Mouse (Mus musculus): ENCODE results near the gene Fbxo17.

Gene Fbxo17

GRCm38 (mm10) chr7:28766910-28767309 is 50.3 kb downstream of the Fbxo17 start:
- DNase-seq (ENCODE audit: low spot score in 2 of 2): no peak

DNA sequence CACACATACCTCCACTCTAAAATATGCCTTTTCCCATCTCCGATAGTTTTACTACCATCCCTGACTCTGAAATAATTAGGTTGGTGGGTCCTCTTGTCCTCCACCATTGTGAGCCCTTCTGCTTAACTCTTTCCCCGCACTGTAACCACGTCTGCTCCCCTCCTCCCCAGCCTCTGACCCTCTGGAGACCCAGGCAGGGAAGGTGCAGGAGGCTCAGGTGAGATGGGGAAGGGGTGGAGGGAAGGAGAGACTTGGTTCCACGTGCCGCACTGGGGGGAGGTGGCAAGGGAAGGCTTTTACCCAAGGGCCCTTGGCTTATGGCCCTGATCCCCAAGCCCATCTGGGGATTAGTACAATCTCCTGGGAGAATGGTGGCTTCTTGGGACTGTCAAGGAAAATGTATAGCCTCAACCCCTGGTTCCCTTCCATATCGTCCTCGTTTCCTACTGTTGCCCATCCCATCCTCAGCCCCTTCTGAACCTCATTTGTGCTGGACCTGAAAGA is 50.9 kb downstream of the Fbxo17 start, which contains the start of gene Nfkbib:
TSS of gene Nfkbib (minus strand) at position 51 of the 504 bp plus-strand sequence.
- no peak for DNase-seq (ENCODE audit: low spot score in 2 of 2)

- DNase-seq (ENCODE audit: low spot score in 2 of 2): no peak
Observed at GRCm38 (mm10) chr7:28769414-28769958, 52.9 kb downstream of the Fbxo17 start.

GRCm38 (mm10) chr7:28770309-28770708 is 53.7 kb downstream of the Fbxo17 start:
- no peak for DNase-seq (ENCODE audit: low spot score in 2 of 2)

DNA sequence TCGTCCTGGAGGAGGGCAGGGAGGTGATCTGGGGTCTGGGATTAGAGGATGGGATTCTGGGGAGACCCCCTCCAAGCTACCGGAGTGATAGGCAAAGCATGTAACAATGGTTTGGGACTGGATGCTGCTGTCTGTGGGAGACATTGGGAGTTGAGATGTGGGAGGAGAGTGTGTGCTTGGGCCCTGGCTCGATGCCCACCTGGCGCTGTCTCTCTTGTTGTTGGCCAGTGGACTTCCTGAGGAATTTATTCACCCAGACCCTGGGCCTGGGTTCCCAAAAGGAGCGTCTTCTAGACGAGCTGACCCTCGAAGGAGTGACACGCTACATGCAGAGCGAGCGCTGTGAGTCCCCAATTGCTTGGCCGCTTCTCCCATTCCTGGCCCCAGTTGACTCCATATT is 55.3 kb downstream of the Fbxo17 start:
- DNase-seq (ENCODE audit: low spot score in 2 of 2): no peak

- DNase-seq (ENCODE audit: low spot score in 2 of 2): no peak
Observed at GRCm38 (mm10) chr7:28773163-28773562, 56.6 kb downstream of the Fbxo17 start.

GRCm38 (mm10) chr7:28774164-28774563 is 57.6 kb downstream of the Fbxo17 start:
- no peak for DNase-seq (ENCODE audit: low spot score in 2 of 2)

- no peak for DNase-seq (ENCODE audit: low spot score in 2 of 2)
Observed at GRCm38 (mm10) chr7:28775129-28775528, 58.5 kb downstream of the Fbxo17 start.

DNA sequence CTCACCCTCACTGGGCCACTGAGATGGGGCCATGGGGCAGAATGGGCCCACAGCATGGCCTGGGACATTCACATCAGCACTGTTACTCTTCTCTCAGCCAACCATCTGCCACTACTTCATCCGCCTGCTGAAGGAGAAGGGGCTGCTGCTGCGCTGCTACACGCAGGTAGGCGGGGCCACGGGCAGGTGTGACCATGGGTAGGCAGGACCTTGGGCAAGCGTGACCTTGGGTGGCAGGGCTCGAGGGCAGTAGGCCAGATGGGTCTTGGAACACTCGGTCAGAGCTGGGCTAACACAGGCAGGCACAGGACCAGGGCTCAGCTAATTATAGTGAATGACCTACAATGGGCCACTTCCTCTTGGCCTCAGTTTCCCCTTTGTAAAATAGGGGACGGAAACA is 62.2 kb downstream of the Fbxo17 start:
- no peak for DNase-seq (ENCODE audit: low spot score in 2 of 2)

- DNase-seq (ENCODE audit: low spot score in 2 of 2): peak; percentile 89 to 91
Observed at GRCm38 (mm10) chr7:28780067-28780658, 63.6 kb downstream of the Fbxo17 start.

DNA sequence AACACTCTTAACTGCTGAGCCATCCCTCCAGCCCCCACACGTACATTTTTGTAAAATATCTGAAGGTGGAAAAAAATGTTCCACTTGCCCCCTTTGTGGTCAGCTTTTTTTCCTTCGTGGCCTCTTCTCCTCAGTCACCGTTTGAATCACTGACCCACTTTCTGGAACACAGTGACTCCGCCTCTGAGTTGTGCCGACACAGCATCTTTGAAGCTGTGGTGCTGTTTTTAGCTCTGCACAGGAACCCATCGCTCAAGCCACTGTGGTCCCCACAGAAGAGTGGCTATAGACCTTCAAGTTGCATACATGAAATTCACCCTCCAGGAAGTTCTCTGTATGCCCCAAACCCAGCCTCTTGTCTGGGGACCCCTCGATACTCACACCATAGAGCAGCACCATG is 64.3 kb downstream of the Fbxo17 start:
- no peak for DNase-seq (ENCODE audit: low spot score in 2 of 2)

DNA sequence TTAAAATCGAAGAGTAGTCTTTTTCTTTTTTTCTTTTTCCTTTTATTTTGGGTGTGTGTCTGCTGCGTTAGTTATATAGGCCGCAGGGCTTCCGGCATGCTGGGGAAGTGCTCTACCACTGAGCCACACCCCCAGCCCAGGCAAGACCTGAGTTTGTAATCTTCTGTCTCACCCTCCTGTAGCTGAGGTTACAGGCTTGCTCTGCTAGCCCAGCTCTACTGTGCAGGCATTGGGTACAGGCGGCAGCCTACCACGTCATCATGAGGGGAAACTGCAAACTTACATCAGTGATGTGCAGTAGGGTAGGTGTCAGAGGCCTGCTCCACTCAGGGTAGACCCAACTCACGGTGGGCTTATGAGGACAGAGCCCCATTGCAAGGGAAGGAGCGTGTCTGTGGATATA is 64.7 kb downstream of the Fbxo17 start:
- DNase-seq (ENCODE audit: low spot score in 2 of 2): no peak

DNA sequence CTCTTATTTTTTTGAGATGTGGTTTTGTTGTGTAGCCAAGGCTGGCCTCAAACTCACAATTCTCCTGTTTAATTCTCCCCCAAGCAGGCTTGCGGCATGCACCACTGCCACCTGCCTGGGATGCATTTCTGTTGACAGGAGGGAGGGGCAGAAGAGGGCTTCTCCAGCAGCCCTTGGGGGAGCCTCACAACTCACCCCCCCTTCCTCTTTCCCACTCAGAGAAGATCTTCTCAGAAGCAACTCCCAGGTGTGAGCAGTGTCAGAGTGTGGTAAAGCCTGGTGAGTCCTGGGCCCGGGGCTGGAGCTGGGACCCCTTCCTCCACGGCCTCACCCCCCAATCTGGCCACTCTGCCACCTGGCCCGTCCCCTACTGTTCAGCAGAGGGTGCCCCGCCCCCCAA is 68.6 kb downstream of the Fbxo17 start:
- no peak for DNase-seq (ENCODE audit: low spot score in 2 of 2)

Data from frontal cortex, postnatal 25 days (tissue).